ENCODE assay signal across 9 mouse cellular contexts in the genomic region with DNA sequence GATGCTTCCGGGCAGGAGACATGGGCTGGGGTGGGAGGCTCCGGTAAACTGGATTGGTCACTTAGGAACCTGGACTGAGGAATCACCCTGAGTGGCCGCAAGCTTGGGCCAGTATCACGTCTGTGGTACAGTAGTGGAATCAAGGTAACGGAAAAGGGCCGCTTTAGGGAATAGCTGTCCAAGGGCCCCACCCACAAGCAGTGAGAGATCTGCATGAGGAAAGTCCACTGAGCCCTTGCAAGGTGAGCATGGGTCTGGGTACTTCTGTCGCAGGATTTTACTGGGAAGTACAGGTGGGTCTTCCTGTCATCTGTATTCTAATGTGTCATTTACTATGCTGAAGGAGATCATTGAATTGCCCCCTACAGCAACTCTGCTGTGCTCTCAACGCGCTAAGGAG. TPM values are rescaled to one million over a fixed set of nuclear protein-coding genes. Genes with fewer than 3 reads are reported as not detected.
A peak's percentile ranks its signal among the peaks of the same experiment; 100 is the strongest.
DNase-seq lines count a peak whose midpoint lies in the region; ATAC-seq and TF ChIP-seq lines count a peak whose summit lies in the region.
"Had no signal": no experiment of that assay in that cellular context is flagged by ENCODE, and none has a peak within 500 bp of the region (broad histone marks: within the 10 kb centered on the region; RNA-seq: fewer than 3 reads in every experiment).

No protein-coding gene starts in this region.

- peaks cover 5% of the 10 kb centered on the region; the same call in 1 of the 2 replicates for H3K36me3 ChIP-seq in heart, adult 2 months (ENCODE audit: control insufficient read depth, insufficient read depth, low read length)
- no peaks in the 10 kb centered on the region for H3K36me3 ChIP-seq in ES-Bruce4 (ENCODE audit: control insufficient read depth, insufficient read depth, low read length, poor library complexity, severe bottlenecking)
- no peaks in the 10 kb centered on the region for H3K36me3 ChIP-seq in hindbrain, embryonic 11.5 days (ENCODE audit: control insufficient read depth, insufficient read depth, low read length)
- no peaks in the 10 kb centered on the region for H3K36me3 ChIP-seq in midbrain, embryonic 12.5 days

- peak overlapping the region; percentile 92 for H3K9ac ChIP-seq in heart, adult 2 months (ENCODE audit: low read depth, low read length)
- H3K9ac ChIP-seq in ES-Bruce4 (ENCODE audit: low read depth, poor library complexity, severe bottlenecking) = no peak overlapping the region
- H3K9ac ChIP-seq in hindbrain, embryonic 11.5 days (ENCODE audit: low read depth, low read length) = no peak overlapping the region
- H3K9ac ChIP-seq in midbrain, embryonic 12.5 days (replicated peaks) = no peak overlapping the region

- H3K79me2 ChIP-seq in heart, adult 2 months (replicated peaks; ENCODE audit: control insufficient read depth, insufficient read depth, low read length) = no peaks in the 10 kb centered on the region

- H3K4me2 ChIP-seq in hindbrain, embryonic 11.5 days (replicated peaks; ENCODE audit: low read depth, low read length) = peak overlapping the region; percentile 97
- H3K4me2 ChIP-seq in midbrain, embryonic 12.5 days (replicated peaks) = peak overlapping the region; percentile 98

- intact Hi-C loops in heart, adult 2 months (cut with DNase I) = no loop called here

- H3K4me1 ChIP-seq in heart, adult 2 months (ENCODE audit: control insufficient read depth, insufficient read depth, low read length) = peaks cover 23% of the 10 kb centered on the region
- H3K4me1 ChIP-seq in ES-Bruce4 (ENCODE audit: control insufficient read depth, insufficient read depth, low read length) = no peaks in the 10 kb centered on the region
- H3K4me1 ChIP-seq in hindbrain, embryonic 11.5 days (replicated peaks; ENCODE audit: control insufficient read depth, insufficient read depth, low read length) = peaks cover 7% of the 10 kb centered on the region; the same call in 1 of the 2 replicates
- peaks cover 10% of the 10 kb centered on the region for H3K4me1 ChIP-seq in midbrain, embryonic 12.5 days

- TF ChIP-seq POLR2A in heart, adult 2 months (IDR thresholded peaks at IDR 0.05; ENCODE audit: insufficient read depth, low read depth, low read length) = no peak
- TF ChIP-seq POLR2A in ES-Bruce4 (IDR thresholded peaks at IDR 0.05; ENCODE audit: insufficient read depth, low read length) = no peak

- H3K9me3 ChIP-seq in ES-Bruce4 (replicated peaks; ENCODE audit: control insufficient read depth, insufficient read depth, low read length, poor library complexity, severe bottlenecking) = no peaks in the 10 kb centered on the region
- H3K9me3 ChIP-seq in hindbrain, embryonic 11.5 days (ENCODE audit: control insufficient read depth, low read length) = no peaks in the 10 kb centered on the region
- H3K9me3 ChIP-seq in midbrain, embryonic 12.5 days = no peaks in the 10 kb centered on the region

- ATAC-seq in hindbrain, embryonic 11.5 days (ENCODE audit: low FRiP score) = no peak
- no peak for ATAC-seq in midbrain, embryonic 12.5 days (ENCODE audit: low FRiP score, low read depth)

- H3K27ac ChIP-seq in heart, adult 2 months = peak overlapping the region; percentile 90
- no peak overlapping the region for H3K27ac ChIP-seq in ES-Bruce4 (ENCODE audit: insufficient read depth, low read length)
- H3K27ac ChIP-seq in hindbrain, embryonic 11.5 days (ENCODE audit: low read depth, low read length) = no peak overlapping the region
- no peak overlapping the region for H3K27ac ChIP-seq in midbrain, embryonic 12.5 days (replicated peaks)

- no peak for TF ChIP-seq EP300 in heart, adult 2 months (IDR thresholded peaks at IDR 0.05; ENCODE audit: insufficient read depth, low read depth, low read length)
- no peak for TF ChIP-seq EP300 in ES-Bruce4 (IDR thresholded peaks at IDR 0.05; ENCODE audit: insufficient read depth, low read depth, low read length)

- no peak for TF ChIP-seq CTCF in heart, adult 2 months (IDR thresholded peaks at IDR 0.05)
- TF ChIP-seq CTCF in ES-Bruce4 (IDR thresholded peaks at IDR 0.05; ENCODE audit: low read depth, low read length) = no peak

- no peaks in the 10 kb centered on the region for H3K27me3 ChIP-seq in heart, adult 2 months (ENCODE audit: control insufficient read depth, insufficient read depth, low read length)
- peaks cover 6% of the 10 kb centered on the region for H3K27me3 ChIP-seq in ES-Bruce4 (ENCODE audit: control insufficient read depth, insufficient read depth, low read length, poor library complexity, severe bottlenecking)
- H3K27me3 ChIP-seq in hindbrain, embryonic 11.5 days (ENCODE audit: control insufficient read depth, insufficient read depth, low read length) = peaks cover 8% of the 10 kb centered on the region
- H3K27me3 ChIP-seq in midbrain, embryonic 12.5 days = peaks cover 34% of the 10 kb centered on the region

- DNase-seq in heart, adult 2 months = peak in 1 of 2 experiments; percentile 44
- no peak for DNase-seq in heart, adult 9 months (ENCODE audit: low spot score in 2 of 2)
- no peak for DNase-seq in hindbrain, embryonic 11.5 days (ENCODE audit: low spot score)
- no peak for DNase-seq in MN1 (ENCODE audit: low spot score)
- DNase-seq in gastrocnemius, adult 18-20 months (ENCODE audit: low spot score) = no peak
- DNase-seq in layer of hippocampus, adult 9-11 months = no peak
- DNase-seq: gastrocnemius, postnatal 10 days had no signal

- peak overlapping the region; percentile 75 for H3K4me3 ChIP-seq in heart, adult 2 months
- peak overlapping the region; percentile 73 for H3K4me3 ChIP-seq in ES-Bruce4 (ENCODE audit: low read depth, low read length)
- peak overlapping the region; percentile 58 for H3K4me3 ChIP-seq in hindbrain, embryonic 11.5 days (ENCODE audit: low read depth, low read length)
- peak overlapping the region; percentile 62 for H3K4me3 ChIP-seq in midbrain, embryonic 12.5 days

- 79% methylated on average over 9 of the region's 9 CpGs for WGBS in heart, adult 2 months
- WGBS in hindbrain, embryonic 11.5 days = 72% methylated on average over 9 of the region's 9 CpGs
- 75% methylated on average over 9 of the region's 9 CpGs for WGBS in midbrain, embryonic 12.5 days

RNA-seq across cellular contexts. Expression of a gene that starts 1.8 kb away (rescaled TPM):
- total RNA-seq in heart, adult 2 months (2021) = 10 to 100 TPM; 59.9 to 63.6 TPM
- 37.4 and 62.3 TPM in 2 replicates for polyA plus RNA-seq in heart, adult 2 months (2012; rRNA removed)
- polyA plus RNA-seq in ES-Bruce4 (2011; ENCODE audit: insufficient read depth, insufficient read length, low read depth, missing spikeins) = 16.6 and 25.5 TPM in 2 replicates
- 18.2 and 20.3 TPM in 2 replicates for polyA plus RNA-seq in hindbrain, embryonic 11.5 days (2014; fragmentation: Nextera tagmentation; extraction: Ambion mirVana)
- 15.3 and 21.0 TPM in 2 replicates for polyA plus RNA-seq in midbrain, embryonic 12.5 days (2016; fragmentation: Nextera tagmentation; extraction: Ambion mirVana)
- 10 to 100 TPM; 31.9 to 38.1 TPM for total RNA-seq in gastrocnemius, adult 18-20 months (2021)

RNA-seq across cellular contexts. Expression of a gene that starts 32.9 kb away (rescaled TPM):
- total RNA-seq in heart, adult 2 months (2021) = 10 to 100 TPM; 30.8 to 33.8 TPM
- polyA plus RNA-seq in heart, adult 2 months (2012; rRNA removed) = 57.6 and 58.2 TPM in 2 replicates
- 8.7 and 13.0 TPM in 2 replicates for polyA plus RNA-seq in ES-Bruce4 (2011; ENCODE audit: insufficient read depth, insufficient read length, low read depth, missing spikeins)
- polyA plus RNA-seq in hindbrain, embryonic 11.5 days (2014; fragmentation: Nextera tagmentation; extraction: Ambion mirVana) = 46.4 and 49.3 TPM in 2 replicates
- polyA plus RNA-seq in midbrain, embryonic 12.5 days (2016; fragmentation: Nextera tagmentation; extraction: Ambion mirVana) = 30.7 and 36.4 TPM in 2 replicates
- total RNA-seq in gastrocnemius, adult 18-20 months (2021) = 1 to 10 TPM; 5.1 to 5.6 TPM
